ENCODE assay signal across 8 mouse cellular contexts in genomic region chr2:122380768-122381311, GRCm38 (mm10). TPM values are rescaled to one million over a fixed set of nuclear protein-coding genes. Genes with fewer than 3 reads are reported as not detected.
DNase-seq lines count a peak whose midpoint lies in the region; ATAC-seq and TF ChIP-seq lines count a peak whose summit lies in the region.

No protein-coding gene starts in this region.

- no peak overlapping the region for H3K9ac ChIP-seq in midbrain, embryonic 16.5 days (ENCODE audit: low read depth, low read length)

- H3K27ac ChIP-seq in spleen, adult 2 months (ENCODE audit: insufficient read depth, low read length), result no peak overlapping the region
- no peak overlapping the region for H3K27ac ChIP-seq in midbrain, embryonic 16.5 days (ENCODE audit: low read length)

- H3K27me3 ChIP-seq in spleen, adult 2 months (ENCODE audit: control insufficient read depth, insufficient read depth, low read length), result no peaks in the 10 kb centered on the region
- H3K27me3 ChIP-seq in midbrain, embryonic 16.5 days (ENCODE audit: control insufficient read depth, insufficient read depth, low read depth, low read length), result no peaks in the 10 kb centered on the region

- intact Hi-C loops in gastrocnemius, postnatal 14 days (cut with DNase I; ENCODE audit: low total_unique reads), result loop anchor here (5.0 to 10.0 kb wide), 3 partner anchors 86 to 244 kb away; no protein-coding TSS in a partner anchor

- peak; percentile 63; the same call in 1 of the 2 replicates for TF ChIP-seq CTCF in spleen, adult 2 months (IDR thresholded peaks at IDR 0.05; ENCODE audit: extremely low read depth, insufficient read depth, insufficient read length, insufficient replicate concordance)

- ATAC-seq in midbrain, embryonic 16.5 days, result no peak

- 4% methylated on average over 11 of the region's 11 CpGs for WGBS in spleen, adult 2 months
- WGBS in midbrain, embryonic 16.5 days, result 11% methylated on average over 11 of the region's 11 CpGs

- DNase-seq in spleen, adult 2 months (ENCODE audit: low read depth in 1 of 2, low spot score in 2 of 2), result peak in 1 of 2 experiments; percentile 37
- DNase-seq in spleen, adult 12 weeks (ENCODE audit: low spot score), result no peak
- peak; percentile 78 for DNase-seq in cerebellum, adult 9-11 months
- peak; percentile 40 for DNase-seq in gastrocnemius, postnatal 14 days
- DNase-seq in induced T-regulatory cell, adult 2 months (ENCODE audit: low read depth), result peak; percentile 85
- DNase-seq in liver, result peak; percentile 29
- DNase-seq in thymus, postnatal 36 days, result peak; percentile 43 to 56

- peak overlapping the region; percentile 38 for H3K4me2 ChIP-seq in midbrain, embryonic 16.5 days (ENCODE audit: low read length)

- TF ChIP-seq POLR2A in spleen, adult 2 months (IDR thresholded peaks at IDR 0.05; ENCODE audit: low read depth, low read length), result no peak

- peak overlapping the region; percentile 17; the same call in 1 of the 2 replicates for H3K4me3 ChIP-seq in spleen, adult 2 months (ENCODE audit: extremely low read depth, insufficient read depth, insufficient read length)
- H3K4me3 ChIP-seq in midbrain, embryonic 16.5 days (ENCODE audit: low read depth, low read length), result peak overlapping the region; percentile 15; the same call in 1 of the 2 replicates

- no peaks in the 10 kb centered on the region for H3K4me1 ChIP-seq in spleen, adult 2 months (ENCODE audit: control insufficient read depth, insufficient read depth, insufficient read length)
- H3K4me1 ChIP-seq in midbrain, embryonic 16.5 days (ENCODE audit: control insufficient read depth, insufficient read depth, low read length), result peaks cover 3% of the 10 kb centered on the region; the same call in 1 of the 2 replicates

- no peaks in the 10 kb centered on the region for H3K9me3 ChIP-seq in midbrain, embryonic 16.5 days (replicated peaks; ENCODE audit: control insufficient read depth, low read length, poor library complexity, severe bottlenecking)

- H3K36me3 ChIP-seq in spleen, adult 2 months (ENCODE audit: control insufficient read depth, insufficient read depth, low read length), result no peaks in the 10 kb centered on the region
- no peaks in the 10 kb centered on the region for H3K36me3 ChIP-seq in midbrain, embryonic 16.5 days (ENCODE audit: control insufficient read depth, insufficient read depth, low read length)

RNA-seq across cellular contexts. Expression of gene Shf, which starts 11.9 kb away (rescaled TPM):
- polyA plus RNA-seq in spleen, adult 2 months (2012; rRNA removed), result 4.3 and 5.5 TPM in 2 replicates
- 1 to 10 TPM; 5.1 to 6.0 TPM for total RNA-seq in gastrocnemius, postnatal 14 days (2021)
- 8.9 and 9.5 TPM in 2 replicates for polyA plus RNA-seq in midbrain, embryonic 16.5 days (2015; fragmentation: Nextera tagmentation; extraction: Ambion mirVana)

RNA-seq across cellular contexts. Expression of gene Slc28a2, which starts 45.4 kb away (rescaled TPM):
- 24.8 and 26.5 TPM in 2 replicates for polyA plus RNA-seq in spleen, adult 2 months (2012; rRNA removed)
- 1 to 10 TPM; 6.0 to 6.5 TPM for total RNA-seq in gastrocnemius, postnatal 14 days (2021)
- polyA plus RNA-seq in midbrain, embryonic 16.5 days (2015; fragmentation: Nextera tagmentation; extraction: Ambion mirVana), result not detected in 2 replicates

Comparison
In these comparisons a context has a peak if more than half of its experiments do, and no peak if none do; other contexts are left out.
1. RNA of gene Slc28a2, which starts 45.4 kb away (polyA plus RNA-seq): 24.8 to 26.5 TPM in spleen, adult 2 months; not detected in midbrain, embryonic 16.5 days; every median in the first group is over 10 times any median in the second.